Mouse (Mus musculus) ES-E14 (cell line): ENCODE data around the gene Snrnp35. TPM values are rescaled to one million over a fixed set of nuclear protein-coding genes. Genes with fewer than 3 reads are reported as not detected.

Source experiments
- DNase-seq: peaks from one replicate; pipeline ENCODE4 v3.0.0-alpha.2; 2013; ENCODE audit warnings: low read depth, low spot score
- H3K27ac ChIP-seq: 2 replicates; pipeline ENCODE4 v1.5.1; 2012; ENCODE audit warnings: low read depth, mild to moderate bottlenecking, low read length, moderate library complexity, mixed read lengths; ENCODE audit not compliant: poor library complexity, insufficient read depth, severe bottlenecking
- H3K36me3 ChIP-seq: 2 replicates; pipeline ENCODE4 v1.6.1; 2012; ENCODE audit warnings: mild to moderate bottlenecking, low read length, moderate library complexity, mixed read lengths; ENCODE audit not compliant: control insufficient read depth, poor library complexity, insufficient read depth, severe bottlenecking
- H3K4me1 ChIP-seq, 2 experiments: fragments of 150-350 bp in 1 of 2; sonication (generic) in 1 of 2; 2 replicates each; pipeline ENCODE4 v1.6.1; 2012; ENCODE audit warnings: low read length in 2 of 2, mild to moderate bottlenecking in 1 of 2, mixed read lengths in 1 of 2; ENCODE audit not compliant: control insufficient read depth in 2 of 2, insufficient read depth in 2 of 2, poor library complexity in 1 of 2
- H3K4me3 ChIP-seq, 2 experiments: fragments of 150-350 bp in 1 of 2; sonication (generic) in 1 of 2; 2 replicates each; pipeline ENCODE4 v1.5.1; 2012; ENCODE audit warnings: low read length in 2 of 2, low read depth in 1 of 2, mild to moderate bottlenecking in 1 of 2, mixed read lengths in 1 of 2; ENCODE audit not compliant: insufficient read depth in 1 of 2, poor library complexity in 1 of 2, severe bottlenecking in 1 of 2
- H3K9ac ChIP-seq: 2 replicates; pipeline ENCODE4 v1.6.1; 2012; ENCODE audit warnings: low read depth, mild to moderate bottlenecking, low read length, mixed read lengths; ENCODE audit not compliant: poor library complexity, insufficient read depth, severe bottlenecking
- H3K9me3 ChIP-seq: fragments of 150-350 bp; sonication (generic); 2 replicates; pipeline ENCODE4 v1.6.1; 2012; ENCODE audit warnings: low read depth, mild to moderate bottlenecking, low read length; ENCODE audit not compliant: control insufficient read depth, insufficient read depth
- CHD2 ChIP-seq: IDR thresholded peaks from 2 replicates; pipeline ENCODE4 v1.6.1; 2014; ENCODE audit warnings: mild to moderate bottlenecking, low read depth, low read length, inconsistent platforms
- HCFC1 ChIP-seq: IDR thresholded peaks from 2 replicates; pipeline ENCODE4 v1.6.1; 2012; ENCODE audit warnings: low read length, inconsistent platforms, borderline replicate concordance; ENCODE audit not compliant: insufficient read depth
- MAFK ChIP-seq: IDR thresholded peaks from 2 replicates; pipeline ENCODE4 v1.6.1; 2014; ENCODE audit warnings: mild to moderate bottlenecking, low read depth, low read length, inconsistent platforms; ENCODE audit not compliant: insufficient read depth
- ZC3H11A ChIP-seq: IDR thresholded peaks from 2 replicates; pipeline ENCODE4 v1.6.1; 2012; ENCODE audit warnings: low read depth, mild to moderate bottlenecking, inconsistent platforms, low read length, borderline replicate concordance
- ZNF384 ChIP-seq: IDR thresholded peaks from 2 replicates; pipeline ENCODE4 v1.6.1; 2012; ENCODE audit warnings: low read depth, low read length, inconsistent platforms
- in situ Hi-C, 2 experiments: fragments of 600-800 bp; cut with MboI; formaldehyde crosslinking; loops; one replicate each; pipeline ENCODE4 v1.15.1; 2025; ENCODE audit warnings: low sequenced_read_pairs in 2 of 2, inconsistent platforms in 1 of 2; ENCODE audit not compliant: unreplicated experiment in 2 of 2
- total RNA-seq: library from RNA; depleted of rRNA; stranded (reverse); fragments of 300-350 nt; gene quantifications from 2 replicates; pipeline ENCODE4 v1.2.3, GENCODE M21; 2012

Gene Snrnp35
- total RNA-seq, 1 experiment = 10.6 TPM

GRCm38 (mm10) chr5:124450641-124451340 lies 32.1 kb upstream of the Snrnp35 start:
- in situ Hi-C loops = no loop called here
- TF ChIP-seq CHD2 = no peak
- TF ChIP-seq HCFC1 = no peak
- TF ChIP-seq ZNF384 = no peak
- no peak for TF ChIP-seq ZC3H11A
- no peak for TF ChIP-seq MAFK
- Histone ChIP-seq H3K36me3 (peaks cover 65% of the 10 kb centered on the region), H3K4me3 (no peak overlapping the region), H3K4me1 (peaks cover 6 to 24% of the 10 kb centered on the region in 2 experiments; a peak in 2 of 4 replicates), H3K27ac (no peak overlapping the region), H3K9me3 (no peaks in the 10 kb centered on the region), H3K9ac (no peak overlapping the region; the same call in 1 of the 2 replicates)
- no peak for DNase-seq

GRCm38 (mm10) chr5:124452494-124453228 lies 30.3 kb upstream of the Snrnp35 start:
- TF ChIP-seq HCFC1 (no peak), MAFK (no peak), ZC3H11A (no peak), CHD2 (no peak), ZNF384 (no peak)
- Histone ChIP-seq H3K9me3 (no peaks in the 10 kb centered on the region), H3K36me3 (peaks cover 69% of the 10 kb centered on the region), H3K9ac (no peak overlapping the region), H3K4me3 (no peak overlapping the region), H3K27ac (no peak overlapping the region), H3K4me1 (peaks cover 2 to 19% of the 10 kb centered on the region in 2 experiments; a peak in 2 of 4 replicates)
- no peak for DNase-seq
- in situ Hi-C loops = no loop called here

GRCm38 (mm10) chr5:124453339-124454081 lies 29.4 kb upstream of the Snrnp35 start:
- Histone ChIP-seq H3K4me1 (peaks cover 2 to 15% of the 10 kb centered on the region in 2 experiments; a peak in 2 of 4 replicates), H3K4me3 (peak overlapping the region in 1 of 2 experiments; percentile 10; a peak in 1 of 4 replicates), H3K36me3 (peaks cover 69% of the 10 kb centered on the region), H3K9me3 (no peaks in the 10 kb centered on the region), H3K27ac (peak overlapping the region; percentile 48), H3K9ac (0 out of 2 replicates have a peak overlapping the region, but pooled peaks have one; percentile 2)
- TF ChIP-seq MAFK = no peak
- no peak for TF ChIP-seq CHD2
- no peak for TF ChIP-seq ZC3H11A
- no peak for TF ChIP-seq ZNF384
- no peak for TF ChIP-seq HCFC1
- no peak for DNase-seq
- in situ Hi-C loops = no loop called here

- DNase-seq = no peak
- H3K36me3 ChIP-seq = peaks cover 70% of the 10 kb centered on the region
- H3K27ac ChIP-seq = peak overlapping the region; percentile 48
- no peaks in the 10 kb centered on the region for H3K9me3 ChIP-seq
- no peak overlapping the region for H3K4me3 ChIP-seq
- TF ChIP-seq ZC3H11A (no peak), ZNF384 (no peak), MAFK (no peak), HCFC1 (no peak), CHD2 (no peak)
- peaks cover 2 to 14% of the 10 kb centered on the region in 2 experiments; a peak in 2 of 4 replicates for H3K4me1 ChIP-seq
- H3K9ac ChIP-seq = no peak overlapping the region
- in situ Hi-C loops = no loop called here
These were observed 28.9 kb upstream of the Snrnp35 start for GRCm38 (mm10) chr5:124454082-124454419.
